Mouse (Mus musculus): ENCODE results near the gene Rpl9-ps1.

The Rpl9-ps1 gene

DNA sequence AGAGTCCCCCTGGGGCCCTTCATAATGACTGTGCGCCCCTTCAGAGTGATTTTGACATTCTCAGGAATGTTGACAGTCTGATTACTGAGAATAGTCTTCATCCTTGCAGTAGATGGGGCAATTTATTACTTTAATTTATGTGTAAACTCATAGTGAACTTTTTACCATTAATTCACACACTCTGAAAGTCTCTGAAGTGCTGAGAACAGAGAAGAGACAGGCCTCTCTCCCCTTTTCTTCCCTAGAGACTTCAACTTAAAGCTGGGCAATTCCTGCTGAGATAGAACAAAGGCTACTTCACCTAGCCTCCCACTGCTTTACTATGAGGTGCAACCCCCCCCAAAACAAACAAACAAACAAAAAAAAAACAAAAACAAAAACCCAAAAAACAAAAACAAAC is at the start of gene Rpl9-ps1:
TSS of gene Rpl9-ps1 (minus strand) at position 101 of the 400 bp plus-strand sequence.
- DNase-seq (ENCODE audit: low read depth, low spot score): no peak

DNA sequence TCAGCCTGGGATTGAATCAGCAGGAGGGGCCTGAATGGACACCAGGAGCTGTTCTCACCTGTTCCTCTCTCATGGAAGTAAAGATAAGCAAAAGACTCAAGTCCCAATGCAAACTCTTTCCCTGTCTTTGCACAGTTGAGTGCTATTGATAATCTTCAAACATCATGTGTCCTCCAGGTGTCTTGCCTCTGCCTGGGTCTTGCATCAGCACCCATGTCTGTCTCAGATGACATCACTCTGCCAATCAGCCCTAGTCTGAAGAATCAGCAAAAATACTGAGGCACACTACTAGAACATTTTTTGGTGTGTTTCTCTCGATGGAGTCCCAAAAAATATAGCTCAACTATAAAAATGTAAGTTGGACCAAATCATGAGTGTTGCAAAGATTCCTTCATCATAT is 46.6 kb upstream of the Rpl9-ps1 start:
- no peak for DNase-seq (ENCODE audit: low read depth, low spot score)

DNA sequence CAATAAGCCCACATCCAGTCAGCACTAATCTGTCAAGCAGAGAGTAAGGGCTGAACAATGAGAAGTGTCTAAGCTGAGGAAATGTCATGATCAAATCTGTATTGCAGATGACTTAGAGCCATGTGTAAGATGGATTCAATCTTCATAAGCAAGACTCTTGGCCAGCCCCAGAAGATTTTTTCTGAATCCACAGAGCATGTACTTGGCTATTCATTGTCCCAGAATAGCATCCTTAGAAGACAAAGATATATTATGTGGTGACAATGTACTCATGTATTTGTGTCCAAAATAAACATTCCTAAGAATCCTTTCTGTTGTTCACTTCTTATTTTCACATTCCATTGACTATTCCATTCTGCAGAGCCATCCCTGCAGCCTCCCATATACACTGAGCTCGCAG is 44.5 kb upstream of the Rpl9-ps1 start:
- DNase-seq (ENCODE audit: low read depth, low spot score): no peak

DNA sequence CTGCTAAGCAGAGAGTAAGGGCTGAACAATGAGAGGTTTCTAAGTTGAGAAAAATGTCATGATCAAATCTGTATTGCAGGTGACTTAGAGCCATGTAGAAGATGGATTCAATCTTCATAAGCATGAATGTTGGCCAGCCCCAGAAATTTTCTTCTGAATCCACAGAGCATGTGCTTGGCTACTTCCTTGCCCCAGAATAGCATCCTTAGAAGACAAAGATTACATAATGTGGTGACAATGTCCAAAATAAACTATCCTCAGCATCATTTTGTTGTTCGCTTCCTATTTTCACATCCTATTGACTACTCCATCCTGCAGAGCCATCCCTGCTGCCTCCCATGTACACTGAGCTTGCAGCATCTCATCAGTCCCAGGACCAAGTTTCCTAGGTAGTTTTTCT is 30.2 kb upstream of the Rpl9-ps1 start:
- DNase-seq (ENCODE audit: low read depth, low spot score): no peak

DNA sequence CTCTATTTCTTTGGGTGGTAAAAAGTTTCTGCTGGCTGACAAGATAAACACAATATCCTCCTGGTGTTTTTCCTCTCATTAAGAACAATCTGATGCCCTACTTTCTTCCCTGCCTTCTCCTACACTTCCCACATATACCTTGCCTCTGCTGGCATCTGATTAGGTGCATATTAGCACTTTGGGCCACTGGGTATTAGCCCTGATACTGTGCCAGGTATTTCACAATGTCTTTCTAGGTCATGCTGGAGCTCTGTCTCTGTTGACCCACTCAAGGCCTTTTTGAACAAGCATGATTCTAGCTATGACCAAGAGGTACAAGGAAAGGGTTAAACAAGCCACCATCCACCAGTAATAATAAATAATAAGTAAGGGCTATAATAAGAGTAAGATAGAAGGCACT is 26.3 kb upstream of the Rpl9-ps1 start:
- no peak for DNase-seq (ENCODE audit: low read depth, low spot score)

DNA sequence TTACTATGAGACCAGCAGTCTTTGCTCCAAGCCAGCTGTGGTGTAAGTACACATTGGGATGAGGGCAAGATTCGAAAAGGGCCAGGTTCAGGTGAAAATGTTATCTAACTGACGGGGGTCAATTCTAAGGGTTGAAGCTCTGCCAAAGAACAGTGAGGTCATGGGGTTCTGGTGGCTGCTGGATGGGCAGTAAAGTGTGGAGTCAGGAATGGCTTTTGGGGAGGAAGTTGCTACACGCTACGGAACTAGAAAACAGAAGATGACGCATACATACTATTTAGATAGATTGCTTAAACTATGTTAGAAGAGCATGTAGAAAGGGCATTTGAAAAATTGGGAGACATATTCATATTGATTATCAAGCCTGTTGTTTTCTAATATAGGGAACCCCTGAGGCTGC is 18.1 kb upstream of the Rpl9-ps1 start:
- DNase-seq (ENCODE audit: low read depth, low spot score): no peak

DNA sequence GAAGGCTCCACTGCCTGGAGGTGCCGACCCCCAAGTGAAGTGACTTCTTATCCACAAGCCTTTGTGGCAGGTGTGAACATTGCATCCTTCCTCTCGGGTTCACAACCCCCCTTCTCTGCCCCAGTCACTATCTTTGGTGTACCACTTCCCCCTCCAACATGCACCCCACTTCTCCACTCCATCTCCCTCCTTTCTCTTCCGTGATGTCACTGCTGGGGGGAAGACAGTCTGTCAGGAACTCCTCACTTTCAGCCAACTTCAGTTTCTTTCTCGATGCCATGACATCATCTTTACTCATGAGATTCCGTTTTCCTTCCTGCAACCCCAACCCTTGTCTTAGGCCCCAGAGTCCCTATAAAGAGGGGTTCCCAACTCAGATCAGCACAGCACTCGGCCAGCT is 16.8 kb upstream of the Rpl9-ps1 start, which contains the start of gene Ccl4:
TSS of gene Ccl4 (plus strand) at position 381 of the 400 bp plus-strand sequence.
- DNase-seq (ENCODE audit: low read depth, low spot score): no peak

DNA sequence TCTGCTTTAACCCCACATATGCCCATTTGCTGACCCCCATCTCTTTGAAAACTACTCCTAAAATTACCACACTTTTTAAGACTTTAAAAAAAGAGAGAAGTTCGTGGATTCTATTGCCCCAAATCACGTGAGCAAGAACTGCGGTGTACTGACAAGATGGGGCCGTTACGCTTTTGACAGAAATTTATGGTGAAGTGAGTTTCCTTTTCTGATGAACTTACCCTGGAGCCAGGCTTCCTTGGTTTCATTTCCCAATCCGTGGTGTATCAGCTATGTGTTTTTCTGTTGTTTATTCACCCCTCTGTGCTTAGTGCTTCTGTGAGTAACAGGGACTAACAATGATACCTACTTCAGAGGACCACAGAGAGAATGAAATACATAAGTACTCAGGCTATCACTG is 13.4 kb upstream of the Rpl9-ps1 start:
- peak; percentile 14 for DNase-seq (ENCODE audit: low read depth, low spot score)

DNA sequence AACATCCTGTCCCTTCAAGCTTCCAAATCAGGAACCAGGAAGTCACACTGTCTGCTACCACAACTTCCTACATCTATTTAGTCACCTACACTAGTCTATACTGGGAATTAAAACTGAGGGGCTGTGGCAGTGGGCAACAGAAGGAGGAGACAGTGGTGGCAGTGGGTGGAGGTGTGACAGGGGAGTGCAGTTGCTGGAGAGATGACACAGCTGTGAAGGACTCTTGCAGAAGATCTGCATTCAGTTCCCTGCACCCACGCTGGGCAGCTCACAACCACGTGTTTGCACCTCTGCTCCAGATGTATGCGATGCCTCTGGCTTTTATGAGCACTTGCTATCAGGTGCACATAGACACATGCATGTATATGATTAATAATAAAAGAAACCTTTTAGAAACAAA is 12.1 kb upstream of the Rpl9-ps1 start:
- no peak for DNase-seq (ENCODE audit: low read depth, low spot score)

DNA sequence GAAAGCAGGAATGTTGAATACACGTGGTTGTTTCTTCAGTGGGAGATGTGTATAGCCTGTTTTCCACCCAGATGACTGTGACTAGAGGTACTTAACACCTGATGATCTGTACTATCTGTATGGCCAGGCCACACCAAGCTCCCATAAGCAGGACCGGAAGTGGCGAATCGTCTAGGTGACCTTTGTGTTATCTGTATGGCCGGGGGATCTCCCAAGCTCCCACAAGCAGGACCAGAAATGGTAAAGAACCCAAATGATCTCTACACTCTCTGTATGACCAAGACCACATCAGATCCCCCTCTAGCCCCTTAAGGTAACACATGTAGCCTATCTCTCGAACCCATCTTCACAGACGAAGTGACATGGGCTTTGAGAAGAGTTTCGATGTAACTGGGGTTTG is 9.2 kb upstream of the Rpl9-ps1 start:
- no peak for DNase-seq (ENCODE audit: low read depth, low spot score)

DNA sequence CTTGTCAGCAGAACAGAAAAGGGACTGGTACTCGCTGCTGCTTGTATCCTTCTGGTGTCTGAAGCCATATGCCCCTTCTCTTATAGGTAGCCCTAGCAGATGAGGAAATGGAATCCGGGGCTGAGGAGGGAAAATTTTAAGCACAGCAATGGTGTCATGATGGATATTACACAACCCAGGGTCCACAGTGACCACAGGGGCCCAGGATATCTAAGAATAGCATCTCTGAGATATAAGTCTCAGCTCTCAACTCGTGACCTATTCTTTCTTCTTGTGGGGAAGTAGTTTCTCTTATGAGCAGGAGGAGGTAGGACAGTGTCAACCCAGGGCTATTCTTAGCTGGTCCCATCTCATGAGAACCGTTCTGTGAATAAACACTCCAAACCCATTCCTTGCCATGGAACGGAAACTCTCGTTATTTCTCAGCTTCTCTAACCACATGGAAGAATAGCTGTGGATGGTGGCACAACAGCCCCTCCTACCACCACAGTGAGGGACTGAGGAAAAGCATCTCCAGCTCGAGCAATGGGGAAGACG is 4.0 kb upstream of the Rpl9-ps1 start, which contains the start of gene Ccl3:
TSS of gene Ccl3 (minus strand) at position 51 of the 537 bp plus-strand sequence.
- DNase-seq (ENCODE audit: low read depth, low spot score): no peak

DNA sequence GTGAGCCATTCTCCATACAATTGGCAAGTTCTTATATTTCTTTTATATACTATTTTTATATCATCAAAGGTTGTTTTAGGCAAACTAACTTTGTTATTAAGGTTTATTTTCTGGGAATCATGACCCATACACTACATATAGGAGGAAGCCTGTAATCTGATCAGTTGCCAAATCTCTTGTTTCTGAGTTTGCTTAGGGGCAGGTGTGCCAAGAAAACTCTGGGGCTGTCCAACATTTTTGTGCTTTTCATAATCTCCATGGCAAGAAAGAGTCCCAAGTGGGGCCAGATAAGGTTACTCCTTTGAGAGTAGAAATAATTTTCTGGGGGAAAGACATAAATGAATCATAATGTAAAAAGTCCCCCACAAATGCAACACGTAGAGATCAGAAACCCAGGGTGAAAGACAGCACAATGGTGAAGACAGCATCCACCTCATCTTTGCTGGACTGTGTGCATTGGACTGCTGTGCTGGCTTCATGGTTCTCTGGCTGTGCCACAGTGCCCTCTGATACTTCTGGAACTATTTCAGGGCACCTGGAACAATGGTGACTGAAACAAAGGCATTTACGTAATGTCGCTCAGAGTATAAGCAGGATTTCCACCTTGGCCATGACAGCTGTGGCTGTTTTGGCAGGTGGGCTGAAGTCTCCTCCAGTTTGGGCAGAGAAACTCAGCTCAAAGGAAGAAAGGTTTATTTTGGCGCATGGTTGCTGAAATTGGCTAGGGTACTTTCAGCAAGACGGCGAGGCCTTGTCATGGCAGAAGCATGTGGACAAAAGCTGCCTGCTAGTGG is 1.1 kb upstream of the Rpl9-ps1 start:
- DNase-seq (ENCODE audit: low read depth, low spot score): no peak

DNA sequence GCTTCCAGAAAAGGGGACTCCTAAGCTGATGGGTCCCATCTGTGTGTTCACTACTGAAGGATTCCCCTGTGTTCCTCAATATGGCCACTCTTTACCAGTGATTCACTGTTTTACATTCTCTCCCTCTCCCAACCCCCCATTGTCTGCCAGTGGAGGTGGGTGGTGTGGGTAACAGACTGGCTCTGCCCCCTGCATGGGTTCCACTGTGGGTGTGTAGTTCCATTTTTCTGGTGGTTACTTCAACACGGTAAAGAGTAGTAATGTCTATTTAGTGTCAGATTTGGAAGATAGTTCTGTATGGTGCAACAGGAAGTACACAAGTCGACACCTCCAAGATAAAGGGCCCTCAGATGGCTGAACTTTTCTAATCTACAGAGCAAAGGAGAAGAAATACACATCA is 4.2 kb downstream of the Rpl9-ps1 start:
- DNase-seq (ENCODE audit: low read depth, low spot score): no peak

DNA sequence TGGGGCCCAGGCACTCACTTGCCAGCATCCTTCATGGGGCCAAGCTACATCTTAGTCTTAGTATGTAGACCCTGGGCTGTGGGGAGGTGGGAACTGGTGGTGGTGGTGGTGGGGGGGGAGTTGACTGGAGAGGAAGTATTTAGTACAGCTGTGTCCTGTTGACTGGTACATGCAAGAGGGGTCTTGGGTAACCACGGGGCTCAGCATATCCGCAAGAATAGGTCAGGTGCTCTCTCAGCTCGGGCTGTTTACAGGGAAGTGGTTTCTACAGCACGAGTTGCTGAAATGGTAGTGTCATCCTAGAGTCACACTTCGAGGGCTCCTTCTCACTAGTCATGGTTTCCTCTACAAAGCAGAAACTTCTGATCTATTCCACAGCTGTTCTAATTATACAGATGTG is 5.3 kb downstream of the Rpl9-ps1 start:
- DNase-seq (ENCODE audit: low read depth, low spot score): no peak

DNA sequence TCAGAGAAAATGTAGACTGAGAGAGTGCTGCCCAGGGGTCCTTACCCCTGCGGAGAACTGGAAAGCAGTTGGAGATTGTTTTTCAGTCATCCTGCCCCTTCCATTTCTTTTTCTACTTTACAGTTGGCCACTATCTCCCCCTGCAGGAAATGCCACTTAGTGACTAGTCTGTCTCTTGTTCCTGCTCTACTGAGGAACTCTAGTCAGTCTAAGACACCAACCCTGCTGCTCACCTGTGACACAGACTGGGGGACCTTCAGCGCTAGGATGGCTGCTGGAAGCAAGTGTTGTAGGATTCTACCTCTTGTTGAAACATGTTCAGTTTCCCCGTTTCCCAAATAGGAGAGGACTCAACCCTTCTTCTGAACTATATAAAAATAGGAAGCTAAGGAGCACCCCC is 5.9 kb downstream of the Rpl9-ps1 start:
- peak; percentile 41 for DNase-seq (ENCODE audit: low read depth, low spot score)

DNA sequence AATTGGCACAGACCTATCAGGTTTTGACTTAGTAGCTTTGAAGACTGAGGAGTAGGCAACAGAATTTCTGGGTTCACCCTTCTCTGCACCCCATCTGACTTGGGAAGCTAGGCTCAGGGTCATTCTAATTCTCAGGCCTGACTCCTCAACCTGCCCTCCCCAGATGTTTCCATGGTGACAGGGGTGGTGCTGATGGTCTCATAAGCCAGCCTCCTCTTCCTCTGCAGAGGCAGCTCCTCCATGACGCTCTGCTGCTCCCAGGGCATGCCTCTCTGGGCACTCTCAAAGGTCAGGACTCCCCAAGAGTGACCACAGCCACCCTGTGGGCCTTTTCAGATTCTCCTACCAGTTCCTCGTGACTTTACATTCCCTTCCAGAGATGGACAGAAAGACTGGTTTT is 6.5 kb downstream of the Rpl9-ps1 start:
- no peak for DNase-seq (ENCODE audit: low read depth, low spot score)

DNA sequence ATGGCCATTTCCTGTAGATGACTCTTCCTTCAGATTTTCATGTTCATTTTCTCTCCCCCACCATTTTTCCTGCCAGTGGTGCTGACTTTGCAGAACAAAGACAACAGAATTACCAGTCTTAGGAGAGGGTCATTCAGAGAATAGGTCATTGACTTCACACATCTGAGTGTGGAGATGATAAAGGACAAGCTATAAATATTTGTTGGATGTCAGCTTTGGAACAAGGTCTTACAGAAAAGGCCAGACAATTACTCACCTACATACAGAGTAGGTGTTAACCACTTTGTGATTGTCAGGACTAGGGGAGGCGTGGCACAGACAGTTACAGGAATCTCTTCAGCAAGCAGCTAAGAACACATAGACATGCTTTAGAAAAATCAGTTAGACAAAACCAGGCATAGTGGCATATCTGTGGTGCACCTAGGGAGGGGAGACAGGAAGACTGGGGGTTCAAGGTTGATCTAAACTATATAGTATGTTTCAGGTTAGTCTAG is 8.6 kb downstream of the Rpl9-ps1 start:
- DNase-seq (ENCODE audit: low read depth, low spot score): no peak

DNA sequence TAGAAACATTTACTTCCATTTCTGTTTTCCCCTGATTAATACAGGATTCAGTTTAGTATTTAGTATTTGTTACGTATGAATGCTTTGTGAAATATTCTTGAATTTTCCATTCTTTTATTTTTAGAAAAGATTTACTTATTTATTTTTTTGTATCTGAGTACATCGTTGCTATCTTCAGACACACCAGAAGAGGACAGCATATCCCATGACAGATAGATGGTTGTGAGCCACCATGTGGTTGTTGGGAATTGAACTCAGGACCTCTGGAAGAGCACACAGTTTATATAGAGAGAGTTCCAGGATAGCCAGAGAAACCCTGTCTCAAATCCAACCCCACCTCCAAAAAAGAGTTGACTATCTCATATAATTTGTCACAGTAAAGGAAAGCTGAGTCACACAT is 10.5 kb downstream of the Rpl9-ps1 start:
- no peak for DNase-seq (ENCODE audit: low read depth, low spot score)

DNA sequence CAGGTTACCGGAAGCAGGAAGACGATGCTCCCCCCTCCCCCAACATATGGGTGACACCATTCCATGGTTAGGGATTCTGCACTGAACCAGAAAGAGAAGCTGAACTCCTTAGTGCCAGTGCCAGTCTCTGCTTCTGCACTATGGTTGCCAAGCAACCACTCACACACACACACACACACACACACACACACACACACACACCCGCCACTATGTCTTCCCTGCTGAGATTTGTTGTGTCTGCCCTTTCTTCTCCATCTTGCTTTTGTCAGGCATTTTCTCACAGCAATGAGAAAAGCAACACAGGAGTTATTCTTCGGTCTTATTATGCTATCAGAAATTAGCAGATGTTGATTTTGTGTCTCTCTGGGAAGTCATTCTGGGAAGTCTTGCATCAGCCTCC is 11.0 kb downstream of the Rpl9-ps1 start:
- no peak for DNase-seq (ENCODE audit: low read depth, low spot score)

DNA sequence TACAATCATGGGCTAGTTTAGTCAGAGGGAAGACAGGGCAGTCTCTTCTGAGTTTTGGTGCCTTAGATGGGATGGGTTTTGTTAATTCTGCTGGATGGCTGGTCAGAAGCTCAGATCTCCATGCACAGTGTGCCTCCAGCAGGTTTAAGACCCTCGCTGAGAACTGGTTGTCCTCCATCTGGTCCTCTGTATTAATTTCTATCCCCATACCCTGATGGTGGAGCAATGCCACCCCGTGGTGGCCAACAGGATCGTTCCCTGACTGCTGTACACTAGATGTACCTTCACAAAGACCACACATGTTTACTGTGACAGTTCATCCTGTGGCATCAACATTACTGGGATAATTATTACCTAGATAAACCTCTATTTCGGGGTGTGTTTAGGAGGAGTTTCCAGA is 12.7 kb downstream of the Rpl9-ps1 start:
- DNase-seq (ENCODE audit: low read depth, low spot score): peak; percentile 60

DNA sequence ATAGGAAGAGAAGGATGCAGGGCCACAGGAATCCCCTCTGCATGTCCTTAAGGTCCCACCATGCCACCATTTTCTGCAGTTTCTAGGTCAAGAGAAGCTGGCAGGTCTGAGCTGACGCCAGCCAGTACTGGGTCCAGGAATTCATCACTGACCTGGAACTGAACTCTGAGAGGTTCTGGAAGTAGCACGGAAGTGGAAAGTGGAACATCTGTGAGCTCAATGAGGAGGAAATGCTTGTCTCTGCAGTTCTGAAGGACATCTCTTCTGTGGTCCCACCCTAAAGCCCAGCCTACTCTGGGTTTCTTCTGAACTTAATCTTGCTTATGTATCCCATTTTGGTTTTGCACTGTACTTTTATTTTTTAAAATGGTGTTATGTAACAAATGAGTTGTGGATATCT is 14.4 kb downstream of the Rpl9-ps1 start:
- no peak for DNase-seq (ENCODE audit: low read depth, low spot score)

DNA sequence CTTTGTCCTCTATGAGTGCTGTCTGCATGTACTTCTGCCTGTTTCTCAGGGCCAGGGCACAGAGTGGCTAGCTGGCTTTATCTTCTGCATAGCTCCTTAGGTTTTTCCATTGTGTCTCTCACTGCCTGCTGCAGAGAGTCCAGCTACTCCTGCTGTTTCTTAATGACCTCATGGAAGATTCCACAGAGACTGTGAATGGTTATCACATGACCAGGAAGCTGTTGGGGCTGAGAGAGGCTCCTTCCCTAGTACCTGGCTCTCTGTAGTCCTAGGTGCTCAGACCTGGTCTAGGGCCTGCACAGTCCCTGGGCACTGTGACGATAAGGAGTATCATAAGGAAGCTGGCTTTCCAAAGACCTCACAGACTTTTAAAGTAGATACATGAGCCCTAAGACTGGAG is 14.8 kb downstream of the Rpl9-ps1 start:
- DNase-seq (ENCODE audit: low read depth, low spot score): no peak

DNA sequence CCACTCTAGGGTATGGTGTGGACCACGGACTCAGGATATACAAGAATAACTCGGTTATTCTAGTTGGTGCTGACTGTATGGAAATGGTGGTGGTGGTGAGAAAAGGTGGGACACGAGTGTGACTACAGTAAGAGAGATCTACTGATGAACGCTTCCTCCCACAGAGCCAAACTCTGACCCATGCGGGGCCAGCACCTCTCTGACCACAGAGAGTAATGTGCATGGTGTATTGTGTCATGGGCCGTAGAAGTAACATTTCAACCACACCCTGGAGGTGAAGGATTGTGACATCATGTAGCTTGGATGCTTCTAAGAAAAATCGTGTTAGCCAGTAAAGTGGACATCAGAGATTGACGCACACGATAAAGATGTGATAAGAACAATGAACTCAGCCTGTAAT is 16.6 kb downstream of the Rpl9-ps1 start:
- DNase-seq (ENCODE audit: low read depth, low spot score): no peak

Data from A20 (cell line).